Mouse (Mus musculus) liver, embryonic 12.5 days (tissue): ENCODE measurements at regions not wholly inside any gene's neighbourhood (a gene's known extent, or its start where the extent isn't known, plus 50 kb on each side); places are given as distances from the start of the nearest gene placed in this dataset.

Source experiments
- ATAC-seq: fragments of 200-750 bp; cut with Nextera tagmentation; 2 replicates; pipeline ENCODE4 v1.8.0; 2017; ENCODE audit warnings: moderate number of reproducible peaks, mild to moderate bottlenecking, moderate library complexity
- H3K27ac ChIP-seq: fragments of 300-500 bp; sonication (generic); 2 replicates; pipeline ENCODE4 v1.5.1; 2016; ENCODE audit warnings: mild to moderate bottlenecking
- H3K27me3 ChIP-seq: fragments of 300-500 bp; sonication (generic); replicated peaks from 2 replicates; pipeline ENCODE4 v1.6.1; 2016; ENCODE audit warnings: mild to moderate bottlenecking, moderate library complexity
- H3K36me3 ChIP-seq: fragments of 300-500 bp; sonication (generic); 2 replicates; pipeline ENCODE4 v1.6.1; 2016; ENCODE audit warnings: mild to moderate bottlenecking, moderate library complexity
- H3K4me1 ChIP-seq: fragments of 300-500 bp; sonication (generic); 2 replicates; pipeline ENCODE4 v1.6.1; 2016
- H3K4me2 ChIP-seq: fragments of 300-500 bp; sonication (generic); 2 replicates; pipeline ENCODE4 v1.6.1; 2016; ENCODE audit warnings: mild to moderate bottlenecking, moderate library complexity
- H3K4me3 ChIP-seq: fragments of 300-500 bp; sonication (generic); 2 replicates; pipeline ENCODE4 v1.5.1; 2016; ENCODE audit warnings: mild to moderate bottlenecking, moderate library complexity
- H3K9ac ChIP-seq: fragments of 300-500 bp; sonication (generic); 2 replicates; pipeline ENCODE4 v1.6.1; 2016; ENCODE audit warnings: mild to moderate bottlenecking, moderate library complexity
- H3K9me3 ChIP-seq: fragments of 300-500 bp; sonication (generic); replicated peaks from 2 replicates; pipeline ENCODE4 v1.6.1; 2016; ENCODE audit warnings: mild to moderate bottlenecking, moderate library complexity
- WGBS: fragments of 180-500 bp; shearing (Covaris S2); methylation state at CpG from one replicate; pipeline ENCODE4 v1.1.7; 2016; ENCODE audit not compliant: insufficient replicate concordance; 5-methylcytosine and 5-hydroxymethylcytosine counted together

- peaks cover 13% of the 10 kb centered on the region; the same call in 1 of the 2 replicates for H3K27me3 ChIP-seq
- no peak overlapping the region for H3K9ac ChIP-seq
- H3K36me3 ChIP-seq, result no peaks in the 10 kb centered on the region
- H3K4me1 ChIP-seq, result peaks cover 3% of the 10 kb centered on the region; the same call in 1 of the 2 replicates
- no peak for ATAC-seq
- H3K9me3 ChIP-seq, result no peaks in the 10 kb centered on the region
- no peak overlapping the region for H3K27ac ChIP-seq
- H3K4me2 ChIP-seq, result no peak overlapping the region
- 65% methylated on average over 1 of the region's 1 CpGs for WGBS
- no peak overlapping the region for H3K4me3 ChIP-seq
Observed at GRCm38 (mm10) chr8:11061711-11062110, 53.5 kb upstream of the Irs2 start.

GRCm38 (mm10) chr8:11060604-11061003 is 52.3 kb upstream of the Irs2 start:
- Histone ChIP-seq H3K4me3 (no peak overlapping the region), H3K4me2 (no peak overlapping the region), H3K36me3 (no peaks in the 10 kb centered on the region), H3K9me3 (no peaks in the 10 kb centered on the region), H3K27ac (no peak overlapping the region), H3K9ac (no peak overlapping the region), H3K4me1 (peaks cover 5% of the 10 kb centered on the region; the same call in 1 of the 2 replicates), H3K27me3 (peaks cover 13% of the 10 kb centered on the region; the same call in 1 of the 2 replicates)
- ATAC-seq, result no peak
- WGBS, result 62% methylated on average over 3 of the region's 3 CpGs

GRCm38 (mm10) chr8:11058392-11058791 is 50.1 kb upstream of the Irs2 start:
- H3K9me3 ChIP-seq, result no peaks in the 10 kb centered on the region
- no peak for ATAC-seq
- peaks cover 9% of the 10 kb centered on the region; the same call in 1 of the 2 replicates for H3K27me3 ChIP-seq
- H3K4me3 ChIP-seq, result no peak overlapping the region
- no peak overlapping the region for H3K4me2 ChIP-seq
- no peak overlapping the region for H3K9ac ChIP-seq
- peaks cover 5% of the 10 kb centered on the region; the same call in 1 of the 2 replicates for H3K4me1 ChIP-seq
- no peak overlapping the region for H3K27ac ChIP-seq
- WGBS, result 79% methylated on average over 3 of the region's 3 CpGs
- H3K36me3 ChIP-seq, result no peaks in the 10 kb centered on the region
